Mouse (Mus musculus): Measurements from ENCODE around the gene Tomm20l.
"Not testable (repeated sequence)": the region's sequence is repeated elsewhere in the genome, so short reads cannot be mapped to it uniquely, and the experiment has no call there.

The Tomm20l gene

DNA sequence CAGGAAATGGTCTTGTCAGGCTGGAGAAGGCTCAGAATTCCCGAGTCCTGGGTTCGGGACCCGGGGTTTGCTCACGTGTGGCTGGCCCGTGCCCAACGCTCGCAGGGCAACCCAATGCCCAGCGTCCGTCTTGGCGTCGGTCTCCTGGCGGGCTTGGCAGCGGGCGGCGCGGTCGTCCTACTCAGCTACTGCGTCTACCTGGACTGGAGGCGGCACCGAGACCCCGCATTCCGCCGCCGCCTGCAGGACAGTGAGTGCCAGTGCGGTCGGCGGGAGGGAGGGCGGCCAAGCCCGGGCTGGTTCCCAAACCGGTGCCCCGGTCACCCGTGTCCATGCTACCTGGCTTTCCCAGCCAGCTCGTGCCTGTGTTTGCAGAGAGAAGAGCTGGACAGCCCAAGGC lies at the start of gene Tomm20l:
Gene Tomm20l (plus strand): TSS at position 98 of the 400 bp plus-strand sequence.
- peak; percentile 45 for DNase-seq (ENCODE audit: extremely low spot score, low spot score)

DNA sequence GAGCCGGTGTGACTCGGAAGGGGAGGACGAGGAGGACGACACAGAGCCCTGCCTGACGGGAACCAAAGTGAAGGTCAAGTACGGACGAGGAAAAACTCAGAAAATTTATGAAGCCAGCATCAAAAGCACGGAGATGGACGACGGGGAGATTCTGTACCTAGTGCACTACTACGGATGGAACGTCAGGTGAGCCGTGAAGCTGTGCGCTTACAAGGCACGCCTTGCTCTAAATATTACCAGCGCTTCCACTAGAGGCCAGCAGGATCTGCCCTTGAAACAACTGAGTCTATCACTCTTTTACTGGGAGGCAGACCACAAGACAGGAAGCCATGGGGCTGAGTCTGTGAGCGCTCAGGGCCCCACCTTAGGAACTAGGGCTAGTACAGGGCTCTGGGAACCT lies 41.4 kb upstream of the Tomm20l start:
- DNase-seq (ENCODE audit: extremely low spot score, low spot score), result no peak

DNA sequence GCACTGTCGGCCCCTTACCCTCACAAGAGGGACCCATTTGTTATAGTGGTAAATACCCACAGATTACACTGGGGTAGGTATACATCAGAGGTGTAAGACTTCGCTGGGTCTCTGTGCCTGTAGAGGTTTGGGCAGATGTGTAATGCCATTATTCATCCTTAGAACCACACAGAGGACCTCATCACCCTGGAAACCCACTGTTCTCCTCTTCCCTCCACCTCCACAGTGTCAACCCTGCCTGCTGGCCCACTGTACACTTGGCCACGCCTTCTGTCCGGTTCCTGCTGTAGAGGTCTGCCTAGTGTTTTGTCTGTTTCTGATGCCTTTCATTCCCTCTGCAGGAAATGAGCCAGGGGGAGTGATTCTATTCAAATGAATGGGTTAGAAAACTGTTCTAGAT lies 39.2 kb upstream of the Tomm20l start:
- DNase-seq (ENCODE audit: extremely low spot score, low spot score), result no peak

GRCm38 (mm10) chr12:71073113-71073730 lies 38.0 kb upstream of the Tomm20l start:
- no peak for DNase-seq (ENCODE audit: extremely low spot score, low spot score)

GRCm38 (mm10) chr12:71086331-71086730 lies 24.9 kb upstream of the Tomm20l start:
- no peak for DNase-seq (ENCODE audit: extremely low spot score, low spot score)

DNA sequence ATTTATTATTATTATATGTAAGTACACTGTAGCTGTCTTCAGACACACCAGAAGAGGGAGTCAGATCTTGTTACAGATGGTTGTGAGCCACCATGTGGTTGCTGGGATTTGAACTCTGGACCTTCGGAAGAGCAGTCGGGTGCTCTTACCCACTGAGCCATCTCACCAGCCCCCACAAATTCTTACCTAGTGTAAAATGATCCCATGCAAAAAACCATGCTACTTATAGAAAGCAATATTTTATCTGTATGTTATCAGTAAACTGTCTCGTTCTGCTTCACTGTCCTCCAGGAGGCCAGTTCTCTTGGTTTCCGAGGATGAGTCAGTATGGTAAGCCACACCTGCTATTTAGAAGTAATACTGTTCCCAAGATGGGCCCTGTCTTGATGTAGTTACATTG lies 7.0 kb upstream of the Tomm20l start:
- not testable (repeated sequence) for DNase-seq (ENCODE audit: extremely low spot score, low spot score)

DNA sequence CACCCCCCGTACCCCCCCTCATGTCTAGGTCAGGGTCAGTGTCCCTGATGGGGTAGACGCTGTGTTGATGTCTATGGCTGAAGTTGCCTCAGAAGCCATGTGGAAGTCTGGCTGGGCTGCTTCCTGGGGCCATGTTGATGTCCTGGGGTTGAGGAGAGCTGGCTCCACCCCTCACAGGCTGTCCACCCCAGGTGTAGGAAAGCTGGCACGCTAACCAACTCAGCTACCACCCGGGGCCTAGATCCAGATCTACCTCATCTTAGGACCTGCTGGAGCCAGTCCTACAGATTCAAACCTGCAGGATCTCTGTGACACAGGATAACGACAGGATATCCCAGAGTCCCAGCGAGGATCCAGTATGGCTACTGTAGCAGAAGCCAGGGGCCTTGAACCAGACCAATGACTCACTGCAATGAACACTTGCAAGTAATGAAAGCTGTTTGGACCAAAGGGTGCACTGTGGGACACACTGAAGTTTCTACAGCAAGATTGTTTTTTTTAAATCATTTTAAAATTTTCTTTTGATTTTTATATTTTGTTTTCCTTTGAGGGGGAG lies 3.9 kb upstream of the Tomm20l start:
- no peak for DNase-seq (ENCODE audit: extremely low spot score, low spot score)

GRCm38 (mm10) chr12:71113074-71113473 lies 1.8 kb downstream of the Tomm20l start:
- no peak for DNase-seq (ENCODE audit: extremely low spot score, low spot score)

DNA sequence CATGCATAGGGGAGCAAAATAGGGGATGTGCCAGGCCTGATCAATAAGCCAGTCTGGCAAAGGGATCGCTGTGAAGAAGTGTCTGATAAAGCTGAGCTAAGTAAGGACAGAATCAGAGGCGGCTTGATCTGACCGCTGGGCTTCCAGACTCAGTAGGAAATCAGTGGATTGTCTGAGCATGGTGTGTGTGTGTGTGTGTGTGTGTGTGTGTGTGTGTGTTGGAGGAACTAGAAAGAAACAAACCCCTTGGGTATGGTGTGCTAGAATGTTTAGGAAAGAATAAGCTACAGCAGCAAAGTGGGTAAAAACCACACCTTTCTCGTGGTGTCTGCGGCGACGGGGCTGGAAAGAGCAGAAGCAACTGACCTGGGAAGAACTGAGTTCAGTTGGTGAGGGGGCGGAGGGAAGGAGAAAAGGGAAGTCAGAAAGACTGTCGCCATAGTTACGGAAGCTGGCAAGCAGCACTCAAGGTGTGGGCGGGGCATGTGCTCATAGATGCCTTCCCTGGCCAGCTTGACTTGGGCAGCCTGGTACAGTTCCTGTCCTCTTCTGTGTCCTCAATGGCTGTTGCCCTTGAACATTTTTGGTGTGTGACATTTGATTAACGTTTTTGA lies 2.6 kb downstream of the Tomm20l start:
- no peak for DNase-seq (ENCODE audit: extremely low spot score, low spot score)

DNA sequence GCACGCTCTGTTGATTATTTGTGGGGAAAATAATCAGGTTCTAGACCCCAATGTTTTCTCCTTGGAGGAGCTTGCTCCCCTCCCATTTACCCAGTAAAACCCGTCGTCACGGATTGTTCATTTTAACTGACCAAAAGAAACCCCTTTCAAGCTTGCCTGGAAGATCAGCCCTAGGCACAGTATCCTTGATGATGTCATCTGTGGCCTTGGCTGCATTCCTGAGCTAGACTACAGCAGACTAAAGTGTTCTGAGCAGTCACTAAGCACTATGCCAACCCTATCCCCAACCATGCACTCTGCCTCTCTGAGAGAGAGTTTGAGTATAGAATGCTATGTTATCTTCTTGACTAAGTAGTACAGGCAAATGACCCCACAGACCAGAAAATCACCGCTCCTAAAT lies 5.2 kb downstream of the Tomm20l start:
- no peak for DNase-seq (ENCODE audit: extremely low spot score, low spot score)

- DNase-seq (ENCODE audit: extremely low spot score, low spot score), result no peak
Measured at GRCm38 (mm10) chr12:71122731-71123130, 11.5 kb downstream of the Tomm20l start.

DNA sequence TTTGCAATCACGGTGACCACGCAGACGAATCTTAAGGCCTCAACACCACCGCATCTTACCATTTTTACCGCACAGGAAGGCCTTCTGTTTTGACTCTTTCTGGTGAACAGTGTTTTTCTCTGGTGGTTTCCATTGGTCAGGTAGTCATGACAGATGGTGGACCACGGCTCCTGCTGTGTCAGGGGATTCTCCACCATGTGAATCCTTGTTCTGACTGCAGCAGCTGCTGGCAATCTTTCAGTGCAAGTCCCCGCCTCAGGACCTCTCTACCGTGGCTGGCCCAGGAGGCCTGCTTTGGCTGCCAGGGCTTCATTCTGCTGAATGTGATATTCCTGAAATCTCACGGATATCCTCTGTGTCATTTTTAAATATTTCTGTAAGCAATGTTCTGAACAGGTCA lies 12.1 kb downstream of the Tomm20l start:
- DNase-seq (ENCODE audit: extremely low spot score, low spot score), result no peak

DNA sequence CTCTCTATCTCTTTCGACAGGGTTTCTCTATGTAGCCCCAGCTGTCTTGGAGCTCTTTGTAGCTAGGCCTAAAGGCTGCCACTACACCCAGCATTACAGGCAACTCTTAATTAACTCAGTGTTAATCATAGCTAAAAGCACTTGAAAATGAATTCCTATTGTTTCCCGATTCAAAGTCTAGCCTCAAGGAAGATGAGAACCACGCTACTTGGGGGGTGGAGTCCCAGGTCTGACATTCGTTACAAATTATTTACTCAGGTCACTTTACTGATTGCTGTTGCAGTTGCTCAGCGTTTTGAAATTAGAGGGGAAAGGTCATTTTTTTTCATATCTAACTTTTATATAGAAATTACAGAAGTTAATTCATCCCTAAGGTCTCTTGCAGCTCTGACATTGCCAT lies 24.4 kb downstream of the Tomm20l start:
- no peak for DNase-seq (ENCODE audit: extremely low spot score, low spot score)

DNA sequence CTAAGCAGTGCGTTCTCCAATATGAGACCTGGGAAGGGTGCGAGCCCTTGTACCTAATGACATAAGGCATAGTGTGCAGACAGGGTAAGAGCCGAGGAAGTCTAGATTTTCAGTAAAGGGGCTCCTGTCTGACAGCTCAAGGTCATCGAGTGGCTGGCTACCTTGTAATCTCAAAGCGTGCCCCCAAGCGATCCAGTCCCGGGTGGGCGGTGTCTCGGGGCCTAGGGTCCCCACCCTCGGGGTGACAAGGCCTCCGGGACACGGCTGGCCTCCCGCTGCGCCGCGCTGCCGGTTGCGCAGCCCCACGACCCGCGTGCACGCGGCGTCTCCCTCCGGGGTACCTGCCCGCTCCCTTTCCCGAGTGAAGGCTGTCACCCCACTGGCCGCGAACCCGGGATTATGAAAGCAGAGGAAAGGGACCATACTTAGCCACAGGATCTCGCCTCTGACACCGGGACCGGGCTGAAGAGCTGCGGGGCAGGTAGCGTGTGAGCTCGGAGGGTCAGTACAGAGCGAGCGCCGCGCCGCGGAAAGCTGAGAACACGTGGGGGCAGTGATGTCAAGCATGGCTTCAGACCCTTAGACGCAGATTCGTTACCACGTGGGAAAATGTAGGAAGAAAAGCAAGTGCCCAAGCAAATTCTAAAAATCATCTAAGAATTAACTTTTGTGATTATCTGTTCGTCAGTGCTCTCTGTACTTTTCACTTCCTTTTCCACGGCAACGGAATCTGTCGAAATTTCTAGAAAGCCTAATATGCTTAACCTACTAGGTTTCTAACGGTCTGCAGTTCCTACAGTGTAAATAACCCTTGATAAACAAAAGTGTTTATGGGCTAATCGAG lies 25.1 kb downstream of the Tomm20l start, which contains the start of the genes Timm9 and 2700049A03Rik:
Gene Timm9 (minus strand): TSS at position 555 of the 844 bp plus-strand sequence.
Gene 2700049A03Rik (plus strand): TSS at position 719 of the 844 bp plus-strand sequence.
- peak; percentile 79 for DNase-seq (ENCODE audit: extremely low spot score, low spot score)

DNA sequence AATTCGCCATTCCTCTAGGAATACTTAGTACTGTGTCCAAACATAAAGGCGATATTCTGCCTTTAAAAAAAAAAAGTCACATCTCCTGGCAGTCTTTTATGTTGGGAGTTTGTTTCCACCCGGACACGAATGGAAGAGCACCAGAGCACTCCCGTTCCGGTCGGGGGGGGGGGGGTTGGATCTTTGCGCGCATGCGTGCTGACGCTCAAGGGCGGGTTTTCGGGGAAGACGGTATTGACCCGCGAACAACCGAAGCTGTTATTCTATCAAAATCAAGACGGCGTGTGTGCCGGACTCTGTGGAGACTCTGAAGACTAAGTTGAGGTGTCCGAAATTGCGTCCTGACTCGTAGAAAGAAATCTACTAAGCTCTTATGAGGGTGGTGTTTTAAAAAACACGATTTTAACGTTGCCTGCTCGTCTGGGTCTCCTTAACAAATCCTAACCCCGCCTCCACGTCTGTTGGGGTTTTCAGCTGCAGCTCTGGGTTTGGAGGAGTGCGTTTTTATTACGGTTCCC lies 25.8 kb downstream of the Tomm20l start:
- DNase-seq (ENCODE audit: extremely low spot score, low spot score), result peak; percentile 92

DNA sequence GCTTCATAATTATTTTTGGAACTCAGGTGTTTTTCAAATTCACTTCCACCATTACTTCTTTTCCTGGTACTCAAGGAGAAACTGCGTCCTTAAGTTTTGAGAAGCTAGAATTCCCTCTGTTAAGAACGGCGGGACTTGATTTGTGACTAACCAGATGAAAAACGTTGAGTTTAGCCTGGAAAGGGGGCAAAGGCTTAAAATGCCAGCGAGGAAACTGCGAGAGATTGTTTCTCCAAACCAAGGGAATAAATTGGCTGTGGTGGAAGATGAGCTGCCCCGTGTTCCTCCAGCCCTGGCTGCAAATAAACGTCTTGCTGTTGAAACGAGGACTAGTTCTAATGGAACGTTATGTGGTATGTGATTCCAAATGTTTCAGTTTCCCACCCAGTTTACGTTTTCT lies 26.5 kb downstream of the Tomm20l start:
- DNase-seq (ENCODE audit: extremely low spot score, low spot score), result no peak

- no peak for DNase-seq (ENCODE audit: extremely low spot score, low spot score)
Measured at GRCm38 (mm10) chr12:71139258-71139828, 28.1 kb downstream of the Tomm20l start.

- no peak for DNase-seq (ENCODE audit: extremely low spot score, low spot score)
Measured at GRCm38 (mm10) chr12:71141189-71141588, 30.0 kb downstream of the Tomm20l start.

DNA sequence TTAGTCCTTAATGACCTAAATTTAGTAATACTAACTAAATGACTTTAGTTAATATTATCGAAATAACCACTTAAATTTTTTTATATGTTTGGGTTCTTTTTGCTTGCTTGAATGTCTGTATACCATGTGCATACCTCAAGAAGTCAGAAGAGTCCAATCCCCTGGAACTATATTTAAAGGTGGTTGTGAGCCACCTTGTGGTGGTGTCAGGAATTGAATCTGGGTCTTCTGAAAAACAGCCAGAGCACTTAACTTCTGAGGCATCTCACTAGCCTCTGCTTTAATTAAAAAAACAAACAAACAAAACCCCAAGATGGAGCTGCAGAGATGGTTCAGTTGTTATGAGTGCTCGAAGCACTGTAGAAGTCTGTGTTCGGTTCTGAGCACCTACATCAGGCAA lies 36.4 kb downstream of the Tomm20l start:
- DNase-seq (ENCODE audit: extremely low spot score, low spot score), result peak; percentile 24

DNA sequence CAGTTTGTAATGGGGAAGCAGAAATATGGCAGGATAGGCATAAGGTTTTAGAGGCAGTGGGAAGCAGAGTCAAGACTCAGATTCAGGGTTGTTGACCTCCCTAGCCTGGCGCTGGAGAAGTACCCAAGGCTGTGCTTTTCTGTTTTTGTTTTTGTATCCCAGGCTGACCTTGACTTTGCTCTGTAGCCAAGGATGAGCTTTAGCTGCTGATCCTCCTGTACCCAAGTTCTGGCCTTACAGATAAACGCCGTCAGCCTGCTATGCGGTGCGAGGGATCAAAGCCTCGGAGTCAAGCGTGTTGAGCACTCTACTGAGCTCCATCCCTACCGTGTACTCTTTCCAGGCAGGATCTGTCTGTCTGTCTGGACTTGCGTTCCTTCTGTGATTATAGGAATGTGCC lies 37.6 kb downstream of the Tomm20l start:
- no peak for DNase-seq (ENCODE audit: extremely low spot score, low spot score)

DNA sequence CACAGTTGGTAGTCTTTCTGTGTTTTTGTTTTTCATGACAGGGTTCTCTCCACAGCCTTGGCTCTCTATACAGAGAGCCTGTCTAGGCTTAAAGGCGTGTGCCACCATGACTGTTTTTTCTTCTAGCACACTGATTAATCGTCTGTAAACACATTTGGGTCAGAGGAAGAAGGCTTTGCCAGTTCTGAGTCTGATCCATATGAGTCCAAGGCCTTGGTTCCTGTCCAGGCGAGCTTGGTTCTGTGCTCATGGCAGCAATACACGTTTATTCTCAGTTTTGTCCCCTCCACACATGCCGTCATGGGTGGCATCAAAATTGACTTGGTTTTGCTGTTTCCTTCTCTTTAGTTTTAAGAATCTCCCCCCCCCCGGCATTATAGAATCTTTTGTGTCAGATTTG lies 38.2 kb downstream of the Tomm20l start:
- DNase-seq (ENCODE audit: extremely low spot score, low spot score), result no peak
